Mouse (Mus musculus): ENCODE data around the gene Prdx1. TPM values are rescaled to one million over a fixed set of nuclear protein-coding genes. Genes with fewer than 3 reads are reported as not detected.
"Not testable (repeated sequence)": the region's sequence is repeated elsewhere in the genome, so short reads cannot be mapped to it uniquely, and the experiment has no call there.

Prdx1 gene
- total RNA-seq, 2 experiments from 2014 or later, result 158 to 160 TPM

DNA sequence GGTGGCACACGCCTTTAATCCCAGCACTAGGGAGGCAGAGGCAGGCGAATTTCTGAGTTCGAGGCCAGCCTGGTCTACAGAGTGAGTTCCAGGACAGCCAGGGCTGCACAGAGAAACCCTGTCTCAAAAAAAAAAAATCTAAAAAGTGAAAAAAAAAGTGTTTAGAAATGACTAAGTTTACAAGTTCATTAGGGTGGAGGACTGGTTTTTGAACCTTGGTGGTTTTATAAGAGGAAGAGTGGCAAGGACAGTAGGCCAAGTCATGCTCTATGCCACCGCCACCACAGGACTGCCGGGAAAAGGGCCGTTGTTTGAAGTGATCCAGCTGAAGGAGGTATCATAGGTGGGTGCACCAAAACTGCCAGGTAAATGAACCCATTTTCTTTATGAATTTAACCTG is 10.6 kb upstream of the Prdx1 start:
- intact Hi-C loops (cut with DNase I); DNase-seq (ENCODE audit: low spot score in 2 of 2): not testable (repeated sequence)

DNA sequence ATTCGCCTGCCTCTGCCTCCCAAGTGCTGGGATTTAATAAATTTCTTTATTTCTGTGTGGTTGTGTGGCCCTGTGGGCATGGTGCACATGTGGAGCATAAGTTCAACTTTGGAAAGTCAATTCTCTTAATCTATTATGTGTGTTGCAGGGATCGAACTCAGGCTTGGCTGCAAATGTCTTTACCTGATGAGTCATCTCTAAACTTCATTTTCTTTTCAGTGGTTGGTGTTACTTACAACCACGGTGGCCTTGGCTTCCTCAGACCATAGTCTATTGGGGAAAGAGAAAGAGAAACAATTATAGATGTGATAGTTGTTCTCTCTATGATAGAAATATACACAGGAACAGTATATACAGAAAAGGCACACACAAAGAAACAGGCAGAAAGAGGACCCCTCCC is 9.3 kb upstream of the Prdx1 start:
- no peak for DNase-seq (ENCODE audit: low spot score in 2 of 2)
- intact Hi-C loops (cut with DNase I), result no loop called here

GRCm38 (mm10) chr4:116677808-116678207 is 7.5 kb upstream of the Prdx1 start:
- intact Hi-C loops (cut with DNase I), result no loop called here
- DNase-seq (ENCODE audit: low spot score in 2 of 2), result no peak

GRCm38 (mm10) chr4:116679141-116679540 is 6.2 kb upstream of the Prdx1 start:
- intact Hi-C loops (cut with DNase I), result no loop called here
- no peak for DNase-seq (ENCODE audit: low spot score in 2 of 2)

DNA sequence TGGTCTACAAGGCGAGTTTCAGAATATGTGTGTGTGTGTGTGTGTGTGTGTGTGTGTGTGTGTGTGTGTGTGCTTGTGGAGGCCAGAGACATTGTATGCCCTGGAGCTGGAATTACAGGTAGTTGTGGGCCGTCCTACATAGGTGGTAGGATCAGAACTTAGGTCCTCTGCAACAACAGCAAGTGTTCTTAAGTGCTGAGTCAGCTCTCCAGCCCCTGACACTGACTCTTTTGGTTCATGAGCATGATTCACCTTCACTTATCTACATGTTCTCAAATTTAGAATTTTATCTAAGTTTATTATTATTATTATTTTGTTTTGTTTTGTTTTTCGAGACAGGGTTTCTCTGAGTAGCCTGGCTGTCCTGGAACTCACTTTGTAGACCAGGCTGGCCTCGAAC is 4.8 kb upstream of the Prdx1 start:
- DNase-seq (ENCODE audit: low spot score in 2 of 2); intact Hi-C loops (cut with DNase I): not testable (repeated sequence)

DNA sequence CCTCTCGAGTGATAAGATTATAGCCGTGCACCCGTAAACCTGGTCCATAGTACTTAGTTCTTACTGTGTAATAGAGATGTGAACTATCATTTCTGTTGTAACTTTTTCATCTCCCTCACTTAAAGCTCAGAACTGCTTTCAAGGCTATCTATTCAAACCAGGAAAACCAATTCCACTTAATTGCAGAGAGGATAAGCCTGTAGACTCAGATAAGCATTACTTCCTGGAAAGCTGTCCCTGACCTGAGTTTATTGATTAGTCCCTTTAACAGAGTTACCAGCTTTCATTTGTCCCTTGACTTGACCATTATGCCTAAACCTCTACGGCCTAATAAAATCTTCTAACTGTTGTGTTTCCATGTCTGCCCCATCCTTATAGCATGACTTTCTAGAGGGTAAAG is 1.4 kb upstream of the Prdx1 start:
- DNase-seq (ENCODE audit: low spot score in 2 of 2), result no peak
- intact Hi-C loops (cut with DNase I), result no loop called here

DNA sequence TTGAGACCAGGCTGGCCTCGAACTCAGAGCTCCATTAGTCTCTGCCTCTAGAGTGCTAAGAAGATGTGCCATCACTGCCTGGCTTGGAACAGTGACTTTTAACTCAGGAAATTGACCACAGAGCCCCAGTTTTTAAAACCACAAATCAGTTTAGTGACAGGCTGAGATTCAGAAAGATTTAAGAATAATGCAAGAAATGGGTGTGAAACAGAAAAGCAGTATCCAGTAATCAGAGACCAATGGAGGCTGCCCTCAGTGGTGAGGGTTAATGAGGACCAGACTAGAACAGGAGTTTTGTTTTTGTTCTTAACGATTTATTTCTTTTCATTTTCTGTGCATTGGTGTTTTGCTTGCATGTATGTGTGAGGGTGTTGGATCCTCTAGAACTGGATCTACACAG is 679 bp upstream of the Prdx1 start:
- intact Hi-C loops (cut with DNase I), result loop anchor here (1.0 kb wide), 1 partner anchor 127 kb away; the partner anchor contains the start of gene Gpbp1l1
- no peak for DNase-seq (ENCODE audit: low spot score in 2 of 2)

DNA sequence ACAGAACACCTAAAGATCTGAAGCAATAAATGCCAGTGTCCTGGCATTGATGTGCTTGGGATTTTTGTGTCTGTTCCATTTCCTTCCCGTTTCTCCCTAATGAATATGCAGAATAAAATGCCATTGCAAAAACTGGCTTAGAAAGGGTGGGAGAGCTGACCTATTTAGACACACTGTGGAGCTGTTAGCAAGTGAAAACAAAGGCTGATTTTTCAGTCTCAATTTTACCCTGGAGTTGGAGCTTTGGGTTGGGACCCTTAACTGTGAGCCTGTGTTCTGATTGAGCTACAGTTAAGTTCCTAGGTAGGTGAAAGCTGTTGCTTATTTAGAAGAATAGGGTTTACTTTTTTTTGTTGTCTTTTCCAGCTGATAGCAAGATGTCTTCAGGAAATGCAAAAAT is 1.7 kb downstream of the Prdx1 start:
- DNase-seq (ENCODE audit: low spot score in 2 of 2), result no peak
- intact Hi-C loops (cut with DNase I), result no loop called here

- intact Hi-C loops (cut with DNase I), result no loop called here
These were observed 4.0 kb downstream of the Prdx1 start for GRCm38 (mm10) chr4:116689309-116689876.

DNA sequence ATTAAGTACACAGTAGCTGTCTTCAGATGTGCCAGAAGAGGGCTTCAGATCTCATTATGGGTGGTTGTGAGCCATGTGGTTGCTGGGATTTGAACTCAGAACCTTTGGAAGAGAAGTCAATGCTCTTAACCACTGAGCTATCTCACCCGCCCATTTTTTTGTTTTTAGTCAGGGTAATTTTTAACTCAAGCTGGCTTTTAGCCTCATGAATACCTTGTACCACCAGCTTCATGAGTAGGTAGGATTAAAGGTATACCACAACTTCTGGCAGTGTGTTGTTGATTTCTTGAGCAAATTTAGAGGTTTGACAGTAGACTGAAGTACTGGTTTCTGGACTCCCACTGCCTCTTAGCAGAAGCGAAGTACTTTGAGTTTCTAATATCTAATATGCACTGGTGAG is 6.8 kb downstream of the Prdx1 start:
- intact Hi-C loops (cut with DNase I), result no loop called here
- no peak for DNase-seq (ENCODE audit: low spot score in 2 of 2)

More at GRCm38 (mm10) chr4:116689309-116689876, 4.0 kb downstream of the Prdx1 start:
- DNase-seq (ENCODE audit: low spot score in 2 of 2), result no peak

DNA sequence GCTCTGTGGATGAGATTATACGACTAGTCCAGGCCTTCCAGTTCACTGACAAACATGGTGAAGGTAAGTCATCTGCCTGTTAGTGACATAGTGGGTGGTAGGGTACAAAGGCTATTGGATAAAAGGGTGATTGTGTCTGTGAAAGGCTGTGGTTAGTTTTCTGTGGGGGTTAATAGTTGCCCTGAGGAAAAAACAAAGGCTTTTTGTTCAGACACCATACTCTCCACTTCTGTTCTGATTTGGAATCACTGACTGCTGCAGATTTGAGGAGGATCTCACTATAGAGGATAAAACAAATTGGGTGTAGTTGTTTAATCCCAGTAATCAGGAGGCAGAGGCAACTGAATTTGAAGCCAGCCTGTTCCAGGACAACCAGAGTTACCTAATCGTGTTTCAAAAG is 8.4 kb downstream of the Prdx1 start:
- intact Hi-C loops (cut with DNase I), result no loop called here
- DNase-seq (ENCODE audit: low spot score in 2 of 2), result no peak

GRCm38 (mm10) chr4:116698693-116699342 is 13.5 kb downstream of the Prdx1 start:
- intact Hi-C loops (cut with DNase I), result no loop called here
- DNase-seq (ENCODE audit: low spot score in 2 of 2), result no peak

DNA sequence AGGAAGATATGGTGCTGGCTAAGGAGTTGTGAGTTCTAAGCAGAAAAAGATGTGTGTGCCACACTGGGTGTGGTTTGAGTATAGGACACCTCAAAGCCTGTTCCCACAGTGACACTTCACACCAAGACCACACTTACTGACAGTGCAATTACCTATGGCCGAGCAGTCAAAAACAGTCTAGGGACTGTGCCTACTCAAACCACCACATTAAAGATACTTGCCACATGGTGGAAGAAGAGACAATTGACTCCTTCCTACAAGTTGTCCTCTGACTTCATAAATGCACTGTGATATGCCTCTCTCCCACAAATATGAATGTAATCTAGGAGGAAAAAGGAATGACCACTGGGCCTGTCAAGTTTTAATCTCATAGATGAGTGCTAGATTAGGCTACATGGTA is 15.6 kb downstream of the Prdx1 start:
- intact Hi-C loops (cut with DNase I), result no loop called here
- no peak for DNase-seq (ENCODE audit: low spot score in 2 of 2)

- intact Hi-C loops (cut with DNase I), result no loop called here
These were observed 18.5 kb downstream of the Prdx1 start for GRCm38 (mm10) chr4:116703804-116704203.

DNA sequence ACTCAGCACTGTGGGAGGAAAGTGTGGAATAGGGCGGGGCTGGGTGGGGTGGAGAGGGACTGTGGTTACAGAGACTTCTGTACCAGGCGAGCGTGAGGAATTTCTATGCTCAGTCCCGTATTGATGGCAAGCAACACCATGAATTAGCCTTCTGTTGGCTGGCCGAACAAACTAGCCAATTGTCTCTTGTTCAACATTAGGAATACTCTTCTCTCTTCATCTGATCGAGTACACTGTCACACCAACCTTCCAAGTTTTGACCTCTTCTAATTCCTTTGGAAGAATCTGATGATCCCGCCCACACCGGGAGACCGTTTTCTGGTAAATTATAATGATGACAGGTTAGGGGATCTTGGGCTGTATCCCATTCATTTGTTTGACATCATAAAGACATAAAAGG is 22.3 kb downstream of the Prdx1 start:
- intact Hi-C loops (cut with DNase I), result no loop called here
- DNase-seq (ENCODE audit: low spot score in 2 of 2), result peak in 1 of 2 experiments; percentile 57

More at GRCm38 (mm10) chr4:116703804-116704203, 18.5 kb downstream of the Prdx1 start:
- peak; percentile 26 to 56 for DNase-seq (ENCODE audit: low spot score in 2 of 2)

- DNase-seq (ENCODE audit: low spot score in 2 of 2), result peak; percentile 93 to 99
- intact Hi-C loops (cut with DNase I), result no loop called here
These were observed 22.9 kb downstream of the Prdx1 start, which contains the start of the genes Mmachc and Ccdc163 for GRCm38 (mm10) chr4:116708201-116708764. Mmachc (minus strand) TSS chr4:116708406. Ccdc163 (plus strand) TSS chr4:116708509.

DNA sequence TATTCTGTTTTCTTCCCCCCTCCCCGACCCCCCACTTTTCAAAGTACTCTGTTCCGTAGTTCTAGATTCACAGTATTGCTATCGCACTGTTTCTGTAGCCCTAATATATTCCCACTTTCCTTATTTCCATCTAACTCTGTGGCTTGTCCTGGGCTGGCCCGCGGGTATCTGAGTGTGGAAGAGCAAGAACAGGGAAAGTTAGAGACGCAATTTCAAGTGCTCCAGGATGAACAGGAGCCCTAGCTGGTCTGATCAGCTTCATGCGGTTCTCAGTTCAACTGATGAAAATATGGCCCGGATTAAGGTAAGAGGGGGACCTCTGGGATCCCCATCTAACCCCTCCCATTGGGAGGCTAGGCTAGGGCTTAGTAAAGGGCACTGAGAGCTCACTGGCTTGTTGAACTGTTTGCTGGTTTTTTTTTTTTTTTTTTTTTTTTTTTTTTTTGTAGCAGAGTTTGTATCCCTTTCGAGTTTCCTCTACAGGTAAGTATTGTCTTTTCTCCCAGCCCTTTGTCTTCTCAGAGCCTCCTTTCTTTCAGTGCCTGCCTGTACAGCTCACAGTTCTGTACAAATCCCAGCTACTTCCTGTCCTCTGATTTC is 23.5 kb downstream of the Prdx1 start:
- DNase-seq (ENCODE audit: low spot score in 2 of 2), result no peak
- intact Hi-C loops (cut with DNase I), result no loop called here

GRCm38 (mm10) chr4:116710154-116710553 is 24.8 kb downstream of the Prdx1 start:
- intact Hi-C loops (cut with DNase I), result no loop called here
- DNase-seq (ENCODE audit: low spot score in 2 of 2), result no peak

- intact Hi-C loops (cut with DNase I), result no loop called here
- DNase-seq (ENCODE audit: low spot score in 2 of 2), result no peak
These were observed 27.2 kb downstream of the Prdx1 start for GRCm38 (mm10) chr4:116712536-116712935.

DNA sequence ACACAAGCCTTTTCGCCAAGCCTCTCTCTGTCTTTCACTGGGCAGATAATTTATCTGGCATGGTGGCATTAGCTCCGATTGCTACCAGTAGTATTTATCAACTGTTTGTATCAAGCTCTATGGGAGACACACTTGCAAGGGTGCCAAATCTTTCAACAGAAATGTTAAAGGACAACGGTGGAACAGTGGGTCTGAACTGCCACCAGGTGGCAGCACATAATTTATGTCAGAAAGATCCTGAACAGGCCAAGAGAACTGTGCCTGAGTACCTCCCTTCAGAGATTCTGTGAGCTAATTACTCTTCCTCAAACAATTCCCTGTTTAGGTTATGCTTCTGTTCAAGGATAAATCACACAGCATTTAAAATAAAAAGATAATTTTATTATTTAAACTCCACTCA is 34.1 kb downstream of the Prdx1 start:
- DNase-seq (ENCODE audit: low spot score in 2 of 2), result peak; percentile 70 to 86
- intact Hi-C loops (cut with DNase I), result loop anchor here (1.0 kb wide), 1 partner anchor 70 kb away; no protein-coding TSS in a partner anchor

All from left cerebral cortex, postnatal 25 days (tissue).